In the genomic region with DNA sequence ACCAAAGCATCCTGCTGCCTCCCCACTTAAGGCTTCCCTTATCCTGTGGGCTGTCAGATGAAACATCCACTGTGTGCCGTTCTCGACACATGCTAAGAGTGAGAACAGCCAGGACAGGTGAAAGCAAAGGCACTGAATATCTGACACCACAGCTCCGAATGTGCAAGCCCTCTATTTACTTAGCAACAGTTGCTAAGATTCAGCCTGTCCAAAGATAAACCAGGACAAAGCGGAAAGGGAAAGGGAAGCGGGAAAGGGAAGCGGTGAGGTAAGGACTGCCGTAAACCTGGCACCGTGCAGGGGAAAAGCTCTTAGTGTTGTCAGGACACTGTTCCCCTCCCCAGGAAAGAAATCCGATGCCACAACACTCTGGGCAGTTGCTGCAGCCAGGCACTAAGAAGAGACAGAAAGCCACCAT, we compare ENCODE assay signal across 8 mouse cellular contexts.
A peak's percentile ranks its signal among the peaks of the same experiment; 100 is the strongest.
DNase-seq lines count a peak whose midpoint lies in the region; ATAC-seq and TF ChIP-seq lines count a peak whose summit lies in the region.

No protein-coding gene starts in this region.

- no peak for ATAC-seq in midbrain, embryonic 11.5 days (ENCODE audit: low FRiP score)
- peak; percentile 58 for ATAC-seq in kidney, postnatal 0 days (replicated peaks; ENCODE audit: low FRiP score, low read depth)
- no peak for ATAC-seq in midbrain, embryonic 15.5 days (replicated peaks)

- H3K27ac ChIP-seq in midbrain, embryonic 10.5 days (replicated peaks): 0 out of 2 replicates have a peak overlapping the region, but pooled peaks have one; percentile 28
- no peak overlapping the region for H3K27ac ChIP-seq in midbrain, embryonic 11.5 days (ENCODE audit: low read depth, low read length)
- H3K27ac ChIP-seq in kidney, postnatal 0 days: peak overlapping the region; percentile 79
- peak overlapping the region; percentile 43 for H3K27ac ChIP-seq in midbrain, embryonic 15.5 days

- TF ChIP-seq CTCF in kidney, postnatal 0 days (IDR thresholded peaks at IDR 0.05; ENCODE audit: low read depth): no peak

- H3K27me3 ChIP-seq in midbrain, embryonic 10.5 days (ENCODE audit: low read depth, poor library complexity, severe bottlenecking): no peaks in the 10 kb centered on the region
- H3K27me3 ChIP-seq in midbrain, embryonic 11.5 days (ENCODE audit: control insufficient read depth, insufficient read depth, low read length): no peaks in the 10 kb centered on the region
- H3K27me3 ChIP-seq in kidney, postnatal 0 days (ENCODE audit: insufficient read depth, low read length): no peaks in the 10 kb centered on the region
- H3K27me3 ChIP-seq in midbrain, embryonic 15.5 days (replicated peaks): no peaks in the 10 kb centered on the region

- no peak overlapping the region for H3K4me3 ChIP-seq in midbrain, embryonic 10.5 days
- H3K4me3 ChIP-seq in midbrain, embryonic 11.5 days (ENCODE audit: low read depth, low read length): no peak overlapping the region
- no peak overlapping the region for H3K4me3 ChIP-seq in kidney, postnatal 0 days (replicated peaks; ENCODE audit: low read depth, low read length)
- H3K4me3 ChIP-seq in midbrain, embryonic 15.5 days: no peak overlapping the region

- WGBS in midbrain, embryonic 10.5 days: 78% methylated on average over 9 of the region's 9 CpGs
- 78% methylated on average over 9 of the region's 9 CpGs for WGBS in midbrain, embryonic 11.5 days
- WGBS in kidney, postnatal 0 days: 41% methylated on average over 9 of the region's 9 CpGs
- 58% methylated on average over 9 of the region's 9 CpGs for WGBS in midbrain, embryonic 15.5 days

- H3K36me3 ChIP-seq in midbrain, embryonic 10.5 days: no peaks in the 10 kb centered on the region
- no peaks in the 10 kb centered on the region for H3K36me3 ChIP-seq in midbrain, embryonic 11.5 days (ENCODE audit: control insufficient read depth, insufficient read depth, low read length)
- H3K36me3 ChIP-seq in kidney, postnatal 0 days (ENCODE audit: insufficient read depth, low read length): no peaks in the 10 kb centered on the region
- H3K36me3 ChIP-seq in midbrain, embryonic 15.5 days (replicated peaks): no peaks in the 10 kb centered on the region

- H3K9me3 ChIP-seq in midbrain, embryonic 10.5 days (replicated peaks): no peaks in the 10 kb centered on the region
- no peaks in the 10 kb centered on the region for H3K9me3 ChIP-seq in midbrain, embryonic 11.5 days (ENCODE audit: control insufficient read depth, low read length)
- no peaks in the 10 kb centered on the region for H3K9me3 ChIP-seq in kidney, postnatal 0 days (replicated peaks; ENCODE audit: low read length)
- H3K9me3 ChIP-seq in midbrain, embryonic 15.5 days: no peaks in the 10 kb centered on the region

- H3K9ac ChIP-seq in midbrain, embryonic 11.5 days (ENCODE audit: low read length): no peak overlapping the region
- no peak overlapping the region for H3K9ac ChIP-seq in kidney, postnatal 0 days (ENCODE audit: low read depth, low read length)
- H3K9ac ChIP-seq in midbrain, embryonic 15.5 days: no peak overlapping the region

- H3K4me1 ChIP-seq in midbrain, embryonic 10.5 days: peaks cover 27% of the 10 kb centered on the region
- peaks cover 5% of the 10 kb centered on the region; the same call in 1 of the 2 replicates for H3K4me1 ChIP-seq in midbrain, embryonic 11.5 days (ENCODE audit: control insufficient read depth, insufficient read depth, low read length)
- peaks cover 7% of the 10 kb centered on the region; the same call in 1 of the 2 replicates for H3K4me1 ChIP-seq in kidney, postnatal 0 days (replicated peaks; ENCODE audit: insufficient read depth, low read length)
- H3K4me1 ChIP-seq in midbrain, embryonic 15.5 days: peaks cover 28% of the 10 kb centered on the region

- H3K4me2 ChIP-seq in midbrain, embryonic 11.5 days: no peak overlapping the region
- peak overlapping the region; percentile 11; the same call in 1 of the 2 replicates for H3K4me2 ChIP-seq in kidney, postnatal 0 days (ENCODE audit: low read length)
- no peak overlapping the region for H3K4me2 ChIP-seq in midbrain, embryonic 15.5 days

- DNase-seq in midbrain, embryonic 10.5 days (ENCODE audit: low spot score): no peak
- no peak for DNase-seq in midbrain, embryonic 11.5 days (ENCODE audit: low spot score, missing footprints)
- DNase-seq in heart, adult 8-10 months (ENCODE audit: low spot score): peak; percentile 78
- peak; percentile 75 for DNase-seq in kidney, postnatal 0 days (ENCODE audit: low spot score)
- DNase-seq in spleen, postnatal 14 days (ENCODE audit: low spot score in 2 of 2): no peak
- no peak for DNase-seq in cerebellum, postnatal 25 days
- DNase-seq in ovary, postnatal 36 days (ENCODE audit: low spot score): no peak

Comparison
In these comparisons a context has a peak if more than half of its experiments do, and no peak if none do; other contexts are left out.
1. DNase-seq: peak in heart, adult 8-10 months (single experiment) and kidney, postnatal 0 days (single experiment); none in midbrain, embryonic 10.5 days (single experiment), midbrain, embryonic 11.5 days (single experiment), spleen, postnatal 14 days (0 of 2), cerebellum, postnatal 25 days (0 of 2) and ovary, postnatal 36 days (single experiment).